Mouse (Mus musculus) midbrain, embryonic 10.5 days (tissue): ENCODE results near the gene Osbpl6. TPM values are rescaled to one million over a fixed set of nuclear protein-coding genes. Genes with fewer than 3 reads are reported as not detected.

Experiments
- DNase-seq: peaks from one replicate; pipeline ENCODE4 v3.0.0-alpha.2; 2017; ENCODE audit warnings: low spot score
- H3K27ac ChIP-seq: fragments of 300-500 bp; sonication (generic); replicated peaks from 2 replicates; pipeline ENCODE4 v1.5.1; 2016; ENCODE audit warnings: mild to moderate bottlenecking
- H3K27me3 ChIP-seq: fragments of 300-500 bp; sonication (generic); 2 replicates; pipeline ENCODE4 v1.6.1; 2016; ENCODE audit warnings: low read depth, mild to moderate bottlenecking; ENCODE audit not compliant: poor library complexity, severe bottlenecking
- H3K36me3 ChIP-seq: fragments of 300-500 bp; sonication (generic); 2 replicates; pipeline ENCODE4 v1.6.1; 2016; ENCODE audit warnings: mild to moderate bottlenecking, moderate library complexity
- H3K4me1 ChIP-seq: fragments of 300-500 bp; sonication (generic); 2 replicates; pipeline ENCODE4 v1.6.1; 2016
- H3K4me3 ChIP-seq: fragments of 300-500 bp; sonication (generic); 2 replicates; pipeline ENCODE4 v1.5.1; 2016; ENCODE audit warnings: mild to moderate bottlenecking, moderate library complexity
- H3K9me3 ChIP-seq: fragments of 300-500 bp; sonication (generic); replicated peaks from 2 replicates; pipeline ENCODE4 v1.6.1; 2016; ENCODE audit warnings: mild to moderate bottlenecking
- WGBS: fragments of 180-500 bp; shearing (Covaris S2); methylation state at CpG from one replicate; pipeline ENCODE4 v1.1.7; 2016; 5-methylcytosine and 5-hydroxymethylcytosine counted together
- polyA plus RNA-seq: library from polyadenylated mRNA; unstranded; fragments of >200 nt; fragmentation: Nextera tagmentation; extraction: Ambion mirVana; gene quantifications from 2 replicates; pipeline ENCODE4 v1.2.1, GENCODE M21; 2016

Gene Osbpl6
- polyA plus RNA-seq, 1 experiment from 2014 or later, result 10.8 TPM

GRCm38 (mm10) chr2:76488764-76489163, 82.5 kb downstream of the Osbpl6 start:
- H3K4me3 ChIP-seq, result no peak overlapping the region
- 76% methylated on average over 4 of the region's 4 CpGs for WGBS
- H3K27ac ChIP-seq, result no peak overlapping the region
- no peaks in the 10 kb centered on the region for H3K36me3 ChIP-seq
- no peak for DNase-seq
- H3K4me1 ChIP-seq, result peaks cover 10% of the 10 kb centered on the region
- H3K27me3 ChIP-seq, result no peaks in the 10 kb centered on the region
- H3K9me3 ChIP-seq, result no peaks in the 10 kb centered on the region

GRCm38 (mm10) chr2:76490198-76490597, 83.9 kb downstream of the Osbpl6 start:
- no peak overlapping the region for H3K4me3 ChIP-seq
- peaks cover 10% of the 10 kb centered on the region for H3K4me1 ChIP-seq
- WGBS, result 94% methylated on average over 8 of the region's 8 CpGs
- H3K27me3 ChIP-seq, result no peaks in the 10 kb centered on the region
- H3K27ac ChIP-seq, result no peak overlapping the region
- DNase-seq, result no peak
- H3K9me3 ChIP-seq, result no peaks in the 10 kb centered on the region
- H3K36me3 ChIP-seq, result no peaks in the 10 kb centered on the region

- H3K27ac ChIP-seq, result no peak overlapping the region
- peaks cover 3% of the 10 kb centered on the region; the same call in 1 of the 2 replicates for H3K4me1 ChIP-seq
- 90% methylated on average over 6 of the region's 6 CpGs for WGBS
- H3K4me3 ChIP-seq, result no peak overlapping the region
- no peak for DNase-seq
- no peaks in the 10 kb centered on the region for H3K9me3 ChIP-seq
- no peaks in the 10 kb centered on the region for H3K36me3 ChIP-seq
- no peaks in the 10 kb centered on the region for H3K27me3 ChIP-seq
Observed at GRCm38 (mm10) chr2:76491371-76491770, 85.1 kb downstream of the Osbpl6 start.

GRCm38 (mm10) chr2:76492224-76492623, 85.9 kb downstream of the Osbpl6 start:
- no peak overlapping the region for H3K4me3 ChIP-seq
- WGBS, result 84% methylated on average over 7 of the region's 7 CpGs
- H3K27me3 ChIP-seq, result no peaks in the 10 kb centered on the region
- H3K4me1 ChIP-seq, result peaks cover 3% of the 10 kb centered on the region; the same call in 1 of the 2 replicates
- no peaks in the 10 kb centered on the region for H3K36me3 ChIP-seq
- H3K27ac ChIP-seq, result peak overlapping the region; percentile 69
- no peak for DNase-seq
- no peaks in the 10 kb centered on the region for H3K9me3 ChIP-seq

- H3K4me3 ChIP-seq, result no peak overlapping the region
- no peaks in the 10 kb centered on the region for H3K36me3 ChIP-seq
- H3K27ac ChIP-seq, result no peak overlapping the region
- no peaks in the 10 kb centered on the region for H3K9me3 ChIP-seq
- no peak for DNase-seq
- 84% methylated on average over 11 of the region's 11 CpGs for WGBS
- no peaks in the 10 kb centered on the region for H3K27me3 ChIP-seq
- peaks cover 3% of the 10 kb centered on the region; the same call in 1 of the 2 replicates for H3K4me1 ChIP-seq
Observed at GRCm38 (mm10) chr2:76496006-76496748, 89.9 kb downstream of the Osbpl6 start.

GRCm38 (mm10) chr2:76496749-76497140, 90.4 kb downstream of the Osbpl6 start:
- 91% methylated on average over 4 of the region's 4 CpGs for whole genome bisulfite sequencing
- DNase-seq, result no peak

GRCm38 (mm10) chr2:76498891-76499290, 92.6 kb downstream of the Osbpl6 start:
- H3K4me3 ChIP-seq, result no peak overlapping the region
- H3K27ac ChIP-seq, result no peak overlapping the region
- 0 out of 2 replicates have a peak, but pooled peaks cover 2% of the 10 kb centered on the region for H3K4me1 ChIP-seq
- no peaks in the 10 kb centered on the region for H3K27me3 ChIP-seq
- no peak for DNase-seq
- no peaks in the 10 kb centered on the region for H3K9me3 ChIP-seq
- no peaks in the 10 kb centered on the region for H3K36me3 ChIP-seq
- 95% methylated on average over 11 of the region's 11 CpGs for WGBS

More at GRCm38 (mm10) chr2:76496749-76497140, 90.4 kb downstream of the Osbpl6 start:
- H3K27ac ChIP-seq, result no peak overlapping the region
- 0 out of 2 replicates have a peak, but pooled peaks cover 3% of the 10 kb centered on the region for H3K4me1 ChIP-seq
- H3K36me3 ChIP-seq, result no peaks in the 10 kb centered on the region
- no peaks in the 10 kb centered on the region for H3K9me3 ChIP-seq
- H3K4me3 ChIP-seq, result no peak overlapping the region
- H3K27me3 ChIP-seq, result no peaks in the 10 kb centered on the region

- no peaks in the 10 kb centered on the region for H3K36me3 ChIP-seq
- WGBS, result 63% methylated on average over 12 of the region's 12 CpGs
- DNase-seq, result no peak
- H3K9me3 ChIP-seq, result peaks cover 4% of the 10 kb centered on the region; the same call in 1 of the 2 replicates
- H3K4me3 ChIP-seq, result no peak overlapping the region
- H3K27me3 ChIP-seq, result no peaks in the 10 kb centered on the region
- H3K4me1 ChIP-seq, result 0 out of 2 replicates have a peak, but pooled peaks cover 8% of the 10 kb centered on the region
- no peak overlapping the region for H3K27ac ChIP-seq
Observed at GRCm38 (mm10) chr2:76504122-76504839, 98.0 kb downstream of the Osbpl6 start.

- H3K27ac ChIP-seq, result no peak overlapping the region
- 90% methylated on average over 2 of the region's 2 CpGs for WGBS
- H3K4me3 ChIP-seq, result no peak overlapping the region
- H3K27me3 ChIP-seq, result no peaks in the 10 kb centered on the region
- no peak for DNase-seq
- no peaks in the 10 kb centered on the region for H3K36me3 ChIP-seq
- H3K9me3 ChIP-seq, result peaks cover 4% of the 10 kb centered on the region; the same call in 1 of the 2 replicates
- 0 out of 2 replicates have a peak, but pooled peaks cover 8% of the 10 kb centered on the region for H3K4me1 ChIP-seq
Observed at GRCm38 (mm10) chr2:76504989-76505388, 98.7 kb downstream of the Osbpl6 start.

- Histone ChIP-seq H3K27me3 (no peaks in the 10 kb centered on the region), H3K4me1 (no peaks in the 10 kb centered on the region), H3K36me3 (no peaks in the 10 kb centered on the region), H3K27ac (no peak overlapping the region), H3K4me3 (no peak overlapping the region), H3K9me3 (peaks cover 4% of the 10 kb centered on the region; the same call in 1 of the 2 replicates)
- WGBS, result 90% methylated on average over 8 of the region's 8 CpGs
- no peak for DNase-seq
Observed at GRCm38 (mm10) chr2:76511281-76511721, 105.0 kb downstream of the Osbpl6 start.

- no peak for DNase-seq
- Histone ChIP-seq H3K27ac (no peak overlapping the region), H3K4me1 (no peaks in the 10 kb centered on the region), H3K36me3 (no peaks in the 10 kb centered on the region), H3K27me3 (no peaks in the 10 kb centered on the region), H3K4me3 (no peak overlapping the region), H3K9me3 (peaks cover 4% of the 10 kb centered on the region; the same call in 1 of the 2 replicates)
- WGBS, result 93% methylated on average over 6 of the region's 6 CpGs
Observed at GRCm38 (mm10) chr2:76512133-76512532, 105.8 kb downstream of the Osbpl6 start.

- H3K27ac ChIP-seq, result no peak overlapping the region
- no peaks in the 10 kb centered on the region for H3K36me3 ChIP-seq
- DNase-seq, result no peak
- no peaks in the 10 kb centered on the region for H3K27me3 ChIP-seq
- H3K4me1 ChIP-seq, result no peaks in the 10 kb centered on the region
- H3K9me3 ChIP-seq, result no peaks in the 10 kb centered on the region
- no peak overlapping the region for H3K4me3 ChIP-seq
- WGBS, result 84% methylated on average over 6 of the region's 6 CpGs
Observed at GRCm38 (mm10) chr2:76512888-76513287, 106.6 kb downstream of the Osbpl6 start.

GRCm38 (mm10) chr2:76513296-76513695, 107.0 kb downstream of the Osbpl6 start:
- WGBS, result 80% methylated on average over 3 of the region's 3 CpGs

More at GRCm38 (mm10) chr2:76513296-76513695, 107.0 kb downstream of the Osbpl6 start:
- Histone ChIP-seq H3K27ac (no peak overlapping the region), H3K36me3 (no peaks in the 10 kb centered on the region), H3K4me3 (no peak overlapping the region), H3K4me1 (no peaks in the 10 kb centered on the region), H3K27me3 (no peaks in the 10 kb centered on the region), H3K9me3 (no peaks in the 10 kb centered on the region)
- no peak for DNase-seq
